Mouse (Mus musculus) lung, postnatal 0 days (tissue): ENCODE results near the gene Gm10912. TPM values are rescaled to one million over a fixed set of nuclear protein-coding genes. Genes with fewer than 3 reads are reported as not detected.

Experiments
- ATAC-seq: fragments of 200-750 bp; cut with Nextera tagmentation; 2 replicates; pipeline ENCODE4 v1.8.0; 2017; ENCODE audit warnings: moderate library complexity
- DNase-seq: peaks from one replicate; pipeline ENCODE4 v3.0.0-alpha.2; 2016; ENCODE audit warnings: low spot score
- H3K27ac ChIP-seq: fragments of 300-500 bp; sonication (generic); 2 replicates; pipeline ENCODE4 v1.5.1; 2014; ENCODE audit warnings: antibody characterized with exemption, mild to moderate bottlenecking, low read length, mixed read lengths
- H3K27me3 ChIP-seq: fragments of 300-500 bp; sonication (generic); replicated peaks from 2 replicates; pipeline ENCODE4 v1.6.1; 2014; ENCODE audit warnings: low read length, mixed read lengths; ENCODE audit not compliant: insufficient read depth
- H3K36me3 ChIP-seq: fragments of 300-500 bp; sonication (generic); 2 replicates; pipeline ENCODE4 v1.6.1; 2014; ENCODE audit warnings: low read length, mixed read lengths; ENCODE audit not compliant: insufficient read depth
- H3K4me1 ChIP-seq: fragments of 300-500 bp; sonication (generic); 2 replicates; pipeline ENCODE4 v1.6.1; 2014; ENCODE audit warnings: antibody characterized with exemption, low read depth, low read length, mixed read lengths; ENCODE audit not compliant: insufficient read depth
- H3K4me2 ChIP-seq: fragments of 300-500 bp; sonication (generic); replicated peaks from 2 replicates; pipeline ENCODE4 v1.6.1; 2014; ENCODE audit warnings: low read depth, mild to moderate bottlenecking, low read length, moderate library complexity, mixed read lengths
- H3K4me3 ChIP-seq: fragments of 300-500 bp; sonication (generic); 2 replicates; pipeline ENCODE4 v1.5.1; 2014; ENCODE audit warnings: low read depth, low read length
- H3K9ac ChIP-seq: fragments of 300-500 bp; sonication (generic); replicated peaks from 2 replicates; pipeline ENCODE4 v1.6.1; 2014; ENCODE audit warnings: low read depth, mild to moderate bottlenecking
- H3K9me3 ChIP-seq: fragments of 300-500 bp; sonication (generic); 2 replicates; pipeline ENCODE4 v1.6.1; 2016; ENCODE audit warnings: low read length, mixed read lengths
- CTCF ChIP-seq: IDR thresholded peaks from 2 replicates; pipeline ENCODE4 v1.5.1; 2016; ENCODE audit warnings: antibody characterized with exemption, mild to moderate bottlenecking
- EP300 ChIP-seq: IDR thresholded peaks from 2 replicates; pipeline ENCODE4 v1.6.1; 2016; ENCODE audit warnings: antibody characterized with exemption, mild to moderate bottlenecking, control low read depth
- WGBS: fragments of 180-500 bp; shearing (Covaris S2); extraction: QIAGEN DNeasy Blood & Tissue Kit; methylation state at CpG from one replicate; pipeline ENCODE4 v1.1.7; 2014; 5-methylcytosine and 5-hydroxymethylcytosine counted together
- polyA plus RNA-seq: library from polyadenylated mRNA; unstranded; fragments of >200 nt; fragmentation: Nextera tagmentation; extraction: Ambion mirVana; gene quantifications from 2 replicates; pipeline ENCODE4 v1.2.1, GENCODE M21; 2015

Gm10912 gene
- polyA plus RNA-seq, 1 experiment from 2014 or later = not detected

- WGBS = 78% methylated on average over 3 of the region's 3 CpGs
- H3K36me3 ChIP-seq = peaks cover 8% of the 10 kb centered on the region; the same call in 1 of the 2 replicates
- H3K4me1 ChIP-seq = peaks cover 7% of the 10 kb centered on the region; the same call in 1 of the 2 replicates
Measured at GRCm38 (mm10) chr2:104030381-104030780, 35.2 kb upstream of the Gm10912 start.

GRCm38 (mm10) chr2:104032056-104032455, 33.6 kb upstream of the Gm10912 start:
- H3K36me3 ChIP-seq = peaks cover 8% of the 10 kb centered on the region; the same call in 1 of the 2 replicates
- peaks cover 7% of the 10 kb centered on the region; the same call in 1 of the 2 replicates for H3K4me1 ChIP-seq
- no peak for ATAC-seq
- no peak for TF ChIP-seq EP300
- TF ChIP-seq CTCF = no peak
- 78% methylated on average over 3 of the region's 3 CpGs for WGBS
- H3K9me3 ChIP-seq = no peaks in the 10 kb centered on the region
- no peak overlapping the region for H3K27ac ChIP-seq
- H3K4me2 ChIP-seq = no peak overlapping the region
- H3K9ac ChIP-seq = no peak overlapping the region
- no peak for DNase-seq
- no peak overlapping the region for H3K4me3 ChIP-seq
- no peaks in the 10 kb centered on the region for H3K27me3 ChIP-seq

More at GRCm38 (mm10) chr2:104030381-104030780, 35.2 kb upstream of the Gm10912 start:
- ATAC-seq (no peak), DNase-seq (no peak)
- Histone ChIP-seq H3K27ac (no peak overlapping the region), H3K4me3 (no peak overlapping the region), H3K9me3 (no peaks in the 10 kb centered on the region), H3K9ac (no peak overlapping the region), H3K27me3 (no peaks in the 10 kb centered on the region), H3K4me2 (no peak overlapping the region)
- TF ChIP-seq EP300 (no peak), CTCF (no peak)

- no peaks in the 10 kb centered on the region for H3K4me1 ChIP-seq
- H3K4me3 ChIP-seq = no peak overlapping the region
- H3K36me3 ChIP-seq = peaks cover 8% of the 10 kb centered on the region; the same call in 1 of the 2 replicates
- H3K4me2 ChIP-seq = no peak overlapping the region
- ATAC-seq (peak; percentile 38; the same call in 1 of the 2 replicates), DNase-seq (peak; percentile 66)
- WGBS = 36% methylated on average over 3 of the region's 3 CpGs
- no peak overlapping the region for H3K9ac ChIP-seq
- H3K9me3 ChIP-seq = no peaks in the 10 kb centered on the region
- no peak overlapping the region for H3K27ac ChIP-seq
- TF ChIP-seq EP300 = no peak
- peak; percentile 96 for TF ChIP-seq CTCF
- no peaks in the 10 kb centered on the region for H3K27me3 ChIP-seq
Measured at GRCm38 (mm10) chr2:104034832-104035472, 30.7 kb upstream of the Gm10912 start.

- Histone ChIP-seq H3K9ac (no peak overlapping the region), H3K4me3 (no peak overlapping the region), H3K36me3 (peaks cover 8% of the 10 kb centered on the region; the same call in 1 of the 2 replicates), H3K4me1 (no peaks in the 10 kb centered on the region), H3K4me2 (no peak overlapping the region), H3K27me3 (no peaks in the 10 kb centered on the region), H3K9me3 (no peaks in the 10 kb centered on the region), H3K27ac (no peak overlapping the region)
- ATAC-seq = no peak
- TF ChIP-seq CTCF = no peak
- TF ChIP-seq EP300 = no peak
- DNase-seq = no peak
- WGBS = 79% methylated on average over 6 of the region's 6 CpGs
Measured at GRCm38 (mm10) chr2:104035595-104035994, 30.0 kb upstream of the Gm10912 start.

GRCm38 (mm10) chr2:104036316-104036715, 29.3 kb upstream of the Gm10912 start:
- Histone ChIP-seq H3K27ac (no peak overlapping the region), H3K9ac (no peak overlapping the region), H3K9me3 (no peaks in the 10 kb centered on the region), H3K4me3 (no peak overlapping the region), H3K36me3 (peaks cover 8% of the 10 kb centered on the region; the same call in 1 of the 2 replicates), H3K4me1 (no peaks in the 10 kb centered on the region), H3K27me3 (no peaks in the 10 kb centered on the region), H3K4me2 (no peak overlapping the region)
- 49% methylated on average over 3 of the region's 3 CpGs for WGBS
- TF ChIP-seq CTCF (no peak), EP300 (no peak)
- ATAC-seq (no peak), DNase-seq (no peak)

GRCm38 (mm10) chr2:104038236-104038635, 27.4 kb upstream of the Gm10912 start:
- Histone ChIP-seq H3K36me3 (peaks cover 4% of the 10 kb centered on the region; the same call in 1 of the 2 replicates), H3K4me2 (no peak overlapping the region), H3K27ac (no peak overlapping the region), H3K4me1 (no peaks in the 10 kb centered on the region), H3K4me3 (no peak overlapping the region), H3K27me3 (no peaks in the 10 kb centered on the region), H3K9ac (no peak overlapping the region), H3K9me3 (no peaks in the 10 kb centered on the region)
- no peak for DNase-seq
- ATAC-seq = no peak
- TF ChIP-seq EP300 (no peak), CTCF (no peak)
- WGBS = 83% methylated on average over 2 of the region's 2 CpGs
